Mouse (Mus musculus) limb, embryonic 14.5 days (tissue): ENCODE data around the gene Thap2. TPM values are rescaled to one million over a fixed set of nuclear protein-coding genes. Genes with fewer than 3 reads are reported as not detected.

Source experiments
- ATAC-seq: fragments of 200-750 bp; cut with Nextera tagmentation; 2 replicates; pipeline ENCODE4 v1.8.0; 2017; ENCODE audit warnings: low read depth, moderate number of reproducible peaks, moderate TSS enrichment; ENCODE audit not compliant: low FRiP score
- DNase-seq: peaks from one replicate; pipeline ENCODE4 v3.0.0-alpha.2; 2015; ENCODE audit warnings: low spot score
- H3K27ac ChIP-seq: fragments of 300-500 bp; sonication (generic); replicated peaks from 2 replicates; pipeline ENCODE4 v1.5.1; 2014; ENCODE audit warnings: low read depth, mild to moderate bottlenecking, low read length, moderate library complexity, mixed read lengths
- H3K27me3 ChIP-seq: fragments of 300-500 bp; sonication (generic); 2 replicates; pipeline ENCODE4 v1.6.1; 2014; ENCODE audit warnings: low read length, mixed read lengths; ENCODE audit not compliant: control insufficient read depth, insufficient read depth
- H3K36me3 ChIP-seq: fragments of 300-500 bp; sonication (generic); 2 replicates; pipeline ENCODE4 v1.6.1; 2014; ENCODE audit warnings: mild to moderate bottlenecking, low read length, moderate library complexity, mixed read lengths; ENCODE audit not compliant: control insufficient read depth, insufficient read depth
- H3K4me1 ChIP-seq: fragments of 300-500 bp; sonication (generic); 2 replicates; pipeline ENCODE4 v1.6.1; 2014; ENCODE audit warnings: antibody characterized with exemption, low read length, mixed read lengths; ENCODE audit not compliant: control insufficient read depth, insufficient read depth
- H3K4me2 ChIP-seq: fragments of 300-500 bp; sonication (generic); replicated peaks from 2 replicates; pipeline ENCODE4 v1.6.1; 2014; ENCODE audit warnings: low read depth, mild to moderate bottlenecking, low read length, moderate library complexity; ENCODE audit not compliant: severe bottlenecking
- H3K4me3 ChIP-seq: fragments of 300-500 bp; sonication (generic); replicated peaks from 2 replicates; pipeline ENCODE4 v1.5.1; 2014; ENCODE audit warnings: low read length
- H3K9ac ChIP-seq: fragments of 300-500 bp; sonication (generic); 2 replicates; pipeline ENCODE4 v1.6.1; 2014; ENCODE audit warnings: mild to moderate bottlenecking, low read depth, low read length, moderate library complexity; ENCODE audit not compliant: severe bottlenecking
- H3K9me3 ChIP-seq: fragments of 300-500 bp; sonication (generic); 2 replicates; pipeline ENCODE4 v1.6.1; 2016; ENCODE audit warnings: low read length; ENCODE audit not compliant: control insufficient read depth
- POLR2A ChIP-seq: fragments of 200-500 bp; IDR thresholded peaks from 2 replicates; pipeline ENCODE4 v1.8.0; 2012; ENCODE audit warnings: inconsistent platforms, mild to moderate bottlenecking, moderate library complexity, borderline replicate concordance; ENCODE audit not compliant: insufficient read depth, insufficient read length; ENCODE audit errors: extremely low read depth
- WGBS: fragments of 180-500 bp; shearing (Covaris S2); extraction: QIAGEN DNeasy Blood & Tissue Kit; methylation state at CpG from one replicate; pipeline ENCODE4 v1.1.7; 2014; 5-methylcytosine and 5-hydroxymethylcytosine counted together
- polyA plus RNA-seq, 2 experiments: library from polyadenylated mRNA; depleted of rRNA in 1 of 2; stranded (reverse) in 1 of 2; unstranded in 1 of 2; fragments of >200 nt; fragmentation: Nextera tagmentation in 1 of 2; extraction: Ambion mirVana in 1 of 2; gene quantifications; 2 replicates each; pipeline versions ENCODE4 v1.2.1 to v1.2.3; 2012 to 2014

Thap2 gene
- polyA plus RNA-seq, 2 experiments: 12.9 to 17.1 TPM

DNA sequence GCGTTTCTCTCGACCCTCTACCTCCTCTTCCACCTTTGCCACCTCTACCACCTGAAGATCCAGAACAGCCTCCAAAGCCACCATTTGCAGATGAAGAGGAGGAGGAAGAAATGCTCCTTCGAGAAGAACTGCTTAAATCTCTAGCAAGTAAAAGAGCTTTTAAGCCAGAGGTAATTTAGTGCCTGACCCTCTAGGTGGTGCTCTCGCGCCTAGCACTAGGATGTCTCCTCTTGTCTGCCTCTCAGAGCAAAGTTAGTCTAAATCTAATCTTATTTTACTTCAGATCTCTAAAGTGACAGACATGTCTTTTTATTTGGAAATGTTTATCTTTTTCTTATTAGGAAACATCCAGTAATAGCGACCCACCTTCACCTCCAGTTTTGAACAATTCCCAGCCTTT lies 22.1 kb upstream of the Thap2 start:
- H3K4me3 ChIP-seq: no peak overlapping the region
- WGBS: 60% methylated on average over 6 of the region's 6 CpGs
- H3K9ac ChIP-seq: no peak overlapping the region
- no peak for ATAC-seq
- no peaks in the 10 kb centered on the region for H3K27me3 ChIP-seq
- H3K27ac ChIP-seq: no peak overlapping the region
- peak; percentile 78 for DNase-seq
- H3K4me2 ChIP-seq: no peak overlapping the region
- no peak for TF ChIP-seq POLR2A
- no peaks in the 10 kb centered on the region for H3K4me1 ChIP-seq
- peaks cover 74% of the 10 kb centered on the region for H3K36me3 ChIP-seq
- H3K9me3 ChIP-seq: no peaks in the 10 kb centered on the region

DNA sequence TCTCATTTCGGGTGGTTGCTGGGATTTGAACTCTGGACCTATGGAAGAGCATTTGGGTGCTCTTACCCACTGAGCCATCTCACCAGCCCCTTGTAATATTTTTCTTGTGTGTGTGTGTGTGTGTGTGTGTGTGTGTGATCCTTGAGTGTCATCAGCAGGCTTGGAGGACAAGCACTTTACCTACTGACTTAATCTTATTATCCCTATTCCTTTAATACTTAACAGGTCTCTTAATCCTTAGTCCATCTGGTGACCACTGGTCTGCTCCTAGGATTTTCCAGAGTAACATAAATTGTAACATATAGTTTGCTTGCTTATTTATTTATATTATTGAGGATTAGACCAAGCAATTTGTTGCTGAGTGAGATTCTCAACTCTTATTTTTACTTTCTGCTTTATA lies 7.7 kb upstream of the Thap2 start:
- Histone ChIP-seq H3K4me1 (peaks cover 12% of the 10 kb centered on the region), H3K4me3 (no peak overlapping the region), H3K27me3 (no peaks in the 10 kb centered on the region), H3K9ac (no peak overlapping the region), H3K36me3 (peaks cover 67% of the 10 kb centered on the region), H3K9me3 (no peaks in the 10 kb centered on the region), H3K4me2 (no peak overlapping the region), H3K27ac (no peak overlapping the region)
- no peak for ATAC-seq
- no peak for DNase-seq
- no peak for TF ChIP-seq POLR2A
- WGBS: 89% methylated on average over 1 of the region's 1 CpGs

DNA sequence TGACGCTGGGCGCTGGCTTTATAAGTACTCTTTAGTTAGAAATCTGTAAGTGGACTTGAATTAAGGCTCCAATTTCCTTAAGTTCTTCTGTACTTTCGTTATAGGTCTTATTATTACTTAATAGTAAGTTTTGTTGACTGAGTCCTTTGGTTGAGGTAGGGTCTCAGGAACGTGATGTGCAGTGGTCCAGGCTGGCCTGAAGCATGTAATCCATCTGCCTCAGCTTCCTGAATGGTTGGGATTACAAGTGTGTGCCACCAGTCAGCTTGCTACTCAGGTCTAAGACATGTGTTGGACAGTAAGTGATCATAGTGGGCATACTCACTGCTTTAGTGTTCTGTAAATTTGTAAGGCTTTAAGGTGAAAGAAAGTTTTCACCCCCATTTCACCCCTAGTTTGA lies 6.8 kb upstream of the Thap2 start:
- peaks cover 67% of the 10 kb centered on the region for H3K36me3 ChIP-seq
- H3K27me3 ChIP-seq: no peaks in the 10 kb centered on the region
- ATAC-seq (no peak), DNase-seq (no peak)
- no peak for TF ChIP-seq POLR2A
- peaks cover 12% of the 10 kb centered on the region for H3K4me1 ChIP-seq
- H3K27ac ChIP-seq: no peak overlapping the region
- H3K9ac ChIP-seq: no peak overlapping the region
- no peak overlapping the region for H3K4me3 ChIP-seq
- no peaks in the 10 kb centered on the region for H3K9me3 ChIP-seq
- WGBS: 92% methylated on average over 4 of the region's 4 CpGs
- no peak overlapping the region for H3K4me2 ChIP-seq

DNA sequence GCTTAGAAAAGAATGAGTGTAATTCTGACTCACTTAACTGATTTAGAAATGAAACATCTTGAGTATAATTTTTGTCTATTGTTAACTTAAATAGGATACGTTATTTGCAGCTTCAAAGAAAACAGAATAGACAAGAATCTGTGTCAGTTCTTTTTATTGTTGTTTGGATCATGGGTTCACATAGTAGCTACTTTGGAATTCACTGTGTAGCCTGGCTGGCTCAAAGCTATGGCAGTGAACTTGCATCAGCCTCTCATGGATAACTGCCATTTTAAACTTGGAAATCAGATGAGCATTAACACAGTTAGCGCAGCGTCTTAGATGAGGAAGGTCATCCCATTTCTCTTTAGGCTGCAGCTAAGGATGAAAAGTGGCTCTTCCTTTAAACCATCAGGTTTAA lies 3.6 kb upstream of the Thap2 start:
- ATAC-seq: no peak
- Histone ChIP-seq H3K4me1 (peaks cover 17% of the 10 kb centered on the region), H3K4me3 (no peak overlapping the region), H3K9ac (no peak overlapping the region), H3K4me2 (no peak overlapping the region), H3K27ac (no peak overlapping the region), H3K27me3 (no peaks in the 10 kb centered on the region), H3K36me3 (peaks cover 38% of the 10 kb centered on the region), H3K9me3 (no peaks in the 10 kb centered on the region)
- no peak for TF ChIP-seq POLR2A
- 90% methylated on average over 3 of the region's 3 CpGs for WGBS
- DNase-seq: no peak

DNA sequence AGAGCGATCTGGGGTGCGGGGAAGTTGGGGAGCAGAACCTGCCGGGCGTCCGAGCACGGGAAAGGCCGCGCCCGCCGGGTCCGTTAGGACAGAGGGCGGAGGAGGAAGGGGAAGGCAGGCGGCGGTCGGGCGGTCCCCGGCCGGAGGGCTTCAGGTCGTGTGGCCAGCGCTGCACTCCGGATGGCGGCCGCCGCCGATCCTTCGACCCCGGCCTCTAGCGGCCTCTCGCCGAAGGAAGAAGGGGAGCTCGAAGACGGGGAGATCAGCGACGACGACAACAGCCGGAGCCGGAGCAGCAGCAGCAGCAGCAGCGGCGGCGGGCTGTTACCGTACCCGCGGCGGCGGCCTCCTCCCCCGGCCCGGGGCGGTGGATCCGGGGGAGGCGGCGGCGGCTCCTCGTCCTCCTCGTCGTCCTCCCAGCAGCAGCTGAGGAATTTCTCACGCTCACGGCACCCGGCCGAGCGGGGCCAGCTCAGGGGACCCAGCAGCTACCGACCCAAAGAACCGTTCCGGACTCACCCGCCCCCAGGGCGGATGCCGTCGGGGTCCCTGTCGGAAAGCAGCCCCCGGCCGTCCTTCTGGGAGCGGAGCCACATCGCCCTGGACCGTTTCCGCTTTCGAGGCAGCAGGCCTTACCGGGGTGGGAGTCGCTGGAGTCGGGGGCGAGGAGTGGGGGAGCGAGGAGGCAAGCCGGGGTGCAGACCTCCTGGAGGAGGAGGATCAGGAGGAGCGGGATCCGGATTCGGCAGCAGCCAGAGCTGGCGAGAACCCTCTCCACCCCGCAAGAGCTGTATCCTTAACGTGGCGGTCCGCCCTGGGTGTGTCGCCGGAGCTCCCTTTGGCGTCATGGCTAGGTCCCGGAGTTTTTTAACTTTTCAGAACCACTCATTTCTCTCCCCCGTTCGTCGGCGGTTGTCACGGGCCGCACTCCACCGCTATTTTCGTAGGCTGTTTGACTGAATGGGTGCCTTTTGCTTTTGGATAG lies 1.1 kb upstream of the Thap2 start:
- Histone ChIP-seq H3K4me2 (peak overlapping the region; percentile 58), H3K4me1 (peaks cover 22% of the 10 kb centered on the region), H3K27ac (peak overlapping the region; percentile 99), H3K4me3 (peak overlapping the region; percentile 96), H3K36me3 (peaks cover 26% of the 10 kb centered on the region), H3K9me3 (no peaks in the 10 kb centered on the region), H3K27me3 (no peaks in the 10 kb centered on the region), H3K9ac (peak overlapping the region; percentile 96)
- peak; percentile 62; the same call in 1 of the 2 replicates for TF ChIP-seq POLR2A
- DNase-seq (peak; percentile 38), ATAC-seq (peak; percentile 1)
- WGBS: under 1% methylated on average over 60 of the region's 101 CpGs
